Mouse (Mus musculus) G1E (cell line): Measurements from ENCODE around the gene Gm21987. TPM values are rescaled to one million over a fixed set of nuclear protein-coding genes. Genes with fewer than 3 reads are reported as not detected.

Experiments used
- ATAC-seq: 2 replicates; pipeline ENCODE4 v1.8.0; 2016; ENCODE audit warnings: mild to moderate bottlenecking; ENCODE audit not compliant: insufficient number of reproducible peaks, poor library complexity, low FRiP score, severe bottlenecking; ENCODE audit errors: extremely low read depth
- DNase-seq: peaks from one replicate; pipeline ENCODE4 v3.0.0; 2012; ENCODE audit warnings: low spot score
- H3K27me3 ChIP-seq: 2 replicates; pipeline ENCODE4 v1.6.1; 2012; ENCODE audit warnings: mild to moderate bottlenecking, low read length, inconsistent platforms; ENCODE audit not compliant: insufficient read depth
- H3K36me3 ChIP-seq: replicated peaks from 2 replicates; pipeline ENCODE3; 2012; ENCODE audit warnings: mild to moderate bottlenecking, inconsistent platforms
- H3K4me1 ChIP-seq: 2 replicates; pipeline ENCODE4 v1.6.1; 2012; ENCODE audit warnings: low read depth, low read length, inconsistent platforms, mixed read lengths; ENCODE audit not compliant: insufficient read depth
- H3K4me3 ChIP-seq: 2 replicates; pipeline ENCODE4 v1.5.1; 2012; ENCODE audit warnings: low read depth, mild to moderate bottlenecking, inconsistent platforms, low read length, moderate library complexity, mixed read lengths
- H3K9me3 ChIP-seq: replicated peaks from 2 replicates; pipeline ENCODE4 v1.6.1; 2012; ENCODE audit warnings: inconsistent platforms
- CTCF ChIP-seq: IDR thresholded peaks from 2 replicates; pipeline ENCODE4 v1.5.1; 2012; ENCODE audit warnings: low read depth, low read length, inconsistent platforms, mixed read lengths
- GATA1 ChIP-seq: IDR thresholded peaks from 2 replicates; pipeline ENCODE4 v1.6.1; 2012; ENCODE audit warnings: borderline replicate concordance, low read length, inconsistent platforms, mixed read lengths
- GATA2 ChIP-seq: IDR thresholded peaks from 2 replicates; pipeline ENCODE4 v1.6.1; 2012; ENCODE audit warnings: low read depth, low read length, inconsistent platforms, borderline replicate concordance
- POLR2AphosphoS5 ChIP-seq: IDR thresholded peaks from 2 replicates; pipeline ENCODE4 v1.6.1; 2012; ENCODE audit warnings: low read depth, low read length, inconsistent platforms; ENCODE audit not compliant: insufficient replicate concordance
- TAL1 ChIP-seq: conservative IDR thresholded peaks from 2 replicates; pipeline ENCODE4 v1.6.1; 2012; ENCODE audit warnings: low read depth, low read length, inconsistent platforms, mixed read lengths
- polyA plus RNA-seq: library from polyadenylated mRNA; stranded (reverse); fragments of >175 nt; gene quantifications from 2 replicates; pipeline ENCODE4 v1.2.3, GENCODE M21; 2012
- total RNA-seq, 2 experiments: library from RNA; stranded (forward) in 1 of 2; stranded (reverse) in 1 of 2; fragments of 200-1000 nt in 1 of 2; fragments of >200 nt in 1 of 2; fragmentation: Nextera tagmentation in 1 of 2; gene quantifications; 2 replicates each; pipeline ENCODE4 v1.2.3; 2014 to 2017

Gene Gm21987
- total and polyA plus RNA-seq, 3 experiments: 4.7 to 1,146 TPM; not detected in 1

DNA sequence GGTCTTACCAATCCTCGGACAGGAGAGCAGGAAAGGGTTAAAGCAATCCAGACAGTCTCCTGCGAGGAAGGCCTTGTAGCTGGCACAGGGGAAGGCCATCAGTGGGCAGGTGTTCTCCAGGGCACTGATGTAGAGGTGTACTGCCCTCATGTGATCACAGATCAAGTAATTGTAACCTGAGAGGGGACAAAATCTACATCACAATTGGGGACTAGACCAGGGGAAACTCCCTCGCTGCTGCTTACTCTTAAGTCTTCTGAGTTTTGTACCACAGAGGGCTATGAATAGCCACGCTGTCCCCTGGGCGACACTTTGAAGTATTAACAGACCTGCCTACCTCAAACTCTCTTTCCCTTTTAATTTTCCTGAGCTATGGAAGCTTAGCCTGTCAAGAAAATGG, 60.7 kb downstream of the Gm21987 start:
- Histone ChIP-seq H3K4me3 (no peak overlapping the region), H3K36me3 (no peaks in the 10 kb centered on the region), H3K4me1 (peaks cover 43% of the 10 kb centered on the region), H3K9me3 (no peaks in the 10 kb centered on the region), H3K27me3 (no peaks in the 10 kb centered on the region)
- DNase-seq (no peak), ATAC-seq (no peak)
- TF ChIP-seq GATA2 (no peak), POLR2AphosphoS5 (no peak), GATA1 (no peak), TAL1 (no peak), CTCF (no peak)

DNA sequence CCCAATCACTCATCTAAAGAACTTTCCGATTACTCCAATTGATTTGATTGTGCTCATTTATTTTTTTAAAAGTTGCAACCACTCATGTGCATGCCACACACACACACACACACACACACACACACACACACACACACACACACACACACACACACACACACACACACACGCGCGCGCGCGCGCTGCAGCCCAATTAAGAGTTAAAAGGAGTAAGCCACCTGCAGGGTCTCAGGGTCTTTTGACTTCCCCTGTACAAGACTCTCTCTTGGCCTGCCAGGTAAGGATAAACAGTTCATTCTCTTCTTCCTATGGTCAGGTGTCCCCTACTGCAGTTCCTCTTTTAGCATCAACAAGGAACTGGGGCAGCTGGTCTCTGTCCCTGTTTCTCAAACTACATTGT, 61.6 kb downstream of the Gm21987 start:
- Histone ChIP-seq H3K27me3 (no peaks in the 10 kb centered on the region), H3K36me3 (no peaks in the 10 kb centered on the region), H3K4me3 (no peak overlapping the region), H3K9me3 (no peaks in the 10 kb centered on the region), H3K4me1 (peaks cover 43% of the 10 kb centered on the region)
- DNase-seq: no peak
- TF ChIP-seq GATA2 (no peak), CTCF (no peak), POLR2AphosphoS5 (no peak), TAL1 (no peak), GATA1 (no peak)
- no peak for ATAC-seq

Other genes starting within 250 kb of the Gm21987 start
- not detected in 2 replicates for gene Nr1i2, start 52.2 kb upstream of the Gm21987 start, total RNA-seq (2014; fragmentation: Nextera tagmentation)
- not detected in 2 replicates for gene Nr1i2, start 52.2 kb upstream of the Gm21987 start, total RNA-seq (2017)
- gene Nr1i2, start 52.2 kb upstream of the Gm21987 start, polyA plus RNA-seq: not detected in 2 replicates
- gene Maats1, start 4.9 kb upstream of the Gm21987 start, total RNA-seq (2014; fragmentation: Nextera tagmentation): not detected in 2 replicates
- gene Maats1, start 4.9 kb upstream of the Gm21987 start, total RNA-seq (2017): 0.11 TPM in 1 of 2 replicates, not detected in the other
- not detected in 2 replicates for gene Maats1, start 4.9 kb upstream of the Gm21987 start, polyA plus RNA-seq
- 210 and 232 TPM in 2 replicates for gene Cox17, start within 50 bp of the Gm21987 start, total RNA-seq (2014; fragmentation: Nextera tagmentation)
- 836 and 871 TPM in 2 replicates for gene Cox17, start within 50 bp of the Gm21987 start, total RNA-seq (2017)
- 163 and 234 TPM in 2 replicates for gene Cox17, start within 50 bp of the Gm21987 start, polyA plus RNA-seq
- 22.7 and 25.7 TPM in 2 replicates for gene Popdc2, start 15.2 kb downstream of the Gm21987 start, total RNA-seq (2014; fragmentation: Nextera tagmentation)
- gene Popdc2, start 15.2 kb downstream of the Gm21987 start, total RNA-seq (2017): 2.8 and 4.3 TPM in 2 replicates
- 5.0 and 5.4 TPM in 2 replicates for gene Popdc2, start 15.2 kb downstream of the Gm21987 start, polyA plus RNA-seq
- gene Pla1a, start 86.1 kb downstream of the Gm21987 start, total RNA-seq (2014; fragmentation: Nextera tagmentation): 1.7 TPM in 1 of 2 replicates, not detected in the other
- gene Pla1a, start 86.1 kb downstream of the Gm21987 start, total RNA-seq (2017): 0.16 TPM in 1 of 2 replicates, not detected in the other
- gene Pla1a, start 86.1 kb downstream of the Gm21987 start, polyA plus RNA-seq: not detected in 2 replicates
- gene Adprh, start 105.7 kb downstream of the Gm21987 start, total RNA-seq (2014; fragmentation: Nextera tagmentation): 56.4 and 60.6 TPM in 2 replicates
- gene Adprh, start 105.7 kb downstream of the Gm21987 start, total RNA-seq (2017): 26.4 and 28.4 TPM in 2 replicates
- gene Adprh, start 105.7 kb downstream of the Gm21987 start, polyA plus RNA-seq: 355 and 468 TPM in 2 replicates
- gene Cd80, start 108.5 kb downstream of the Gm21987 start, total RNA-seq (2014; fragmentation: Nextera tagmentation): 62.1 and 77.0 TPM in 2 replicates
- 4.9 and 5.3 TPM in 2 replicates for gene Cd80, start 108.5 kb downstream of the Gm21987 start, total RNA-seq (2017)
- gene Cd80, start 108.5 kb downstream of the Gm21987 start, polyA plus RNA-seq: 2.2 and 3.0 TPM in 2 replicates
- gene Timmdc1, start 175.6 kb downstream of the Gm21987 start, total RNA-seq (2014; fragmentation: Nextera tagmentation): 36.7 and 38.7 TPM in 2 replicates
- gene Timmdc1, start 175.6 kb downstream of the Gm21987 start, total RNA-seq (2017): 27.0 and 28.6 TPM in 2 replicates
- gene Timmdc1, start 175.6 kb downstream of the Gm21987 start, polyA plus RNA-seq: 25.9 and 28.3 TPM in 2 replicates
- gene Poglut1, start 203.2 kb downstream of the Gm21987 start, total RNA-seq (2014; fragmentation: Nextera tagmentation): 74.7 and 79.0 TPM in 2 replicates
- gene Poglut1, start 203.2 kb downstream of the Gm21987 start, total RNA-seq (2017): 26.1 and 35.0 TPM in 2 replicates
- 8.8 and 10.0 TPM in 2 replicates for gene Poglut1, start 203.2 kb downstream of the Gm21987 start, polyA plus RNA-seq
- gene Tmem39a, start 211.7 kb downstream of the Gm21987 start, total RNA-seq (2014; fragmentation: Nextera tagmentation): 148 and 206 TPM in 2 replicates
- gene Tmem39a, start 211.7 kb downstream of the Gm21987 start, total RNA-seq (2017): 53.5 and 62.1 TPM in 2 replicates
- gene Tmem39a, start 211.7 kb downstream of the Gm21987 start, polyA plus RNA-seq: 10.7 and 17.3 TPM in 2 replicates